In the genomic region with DNA sequence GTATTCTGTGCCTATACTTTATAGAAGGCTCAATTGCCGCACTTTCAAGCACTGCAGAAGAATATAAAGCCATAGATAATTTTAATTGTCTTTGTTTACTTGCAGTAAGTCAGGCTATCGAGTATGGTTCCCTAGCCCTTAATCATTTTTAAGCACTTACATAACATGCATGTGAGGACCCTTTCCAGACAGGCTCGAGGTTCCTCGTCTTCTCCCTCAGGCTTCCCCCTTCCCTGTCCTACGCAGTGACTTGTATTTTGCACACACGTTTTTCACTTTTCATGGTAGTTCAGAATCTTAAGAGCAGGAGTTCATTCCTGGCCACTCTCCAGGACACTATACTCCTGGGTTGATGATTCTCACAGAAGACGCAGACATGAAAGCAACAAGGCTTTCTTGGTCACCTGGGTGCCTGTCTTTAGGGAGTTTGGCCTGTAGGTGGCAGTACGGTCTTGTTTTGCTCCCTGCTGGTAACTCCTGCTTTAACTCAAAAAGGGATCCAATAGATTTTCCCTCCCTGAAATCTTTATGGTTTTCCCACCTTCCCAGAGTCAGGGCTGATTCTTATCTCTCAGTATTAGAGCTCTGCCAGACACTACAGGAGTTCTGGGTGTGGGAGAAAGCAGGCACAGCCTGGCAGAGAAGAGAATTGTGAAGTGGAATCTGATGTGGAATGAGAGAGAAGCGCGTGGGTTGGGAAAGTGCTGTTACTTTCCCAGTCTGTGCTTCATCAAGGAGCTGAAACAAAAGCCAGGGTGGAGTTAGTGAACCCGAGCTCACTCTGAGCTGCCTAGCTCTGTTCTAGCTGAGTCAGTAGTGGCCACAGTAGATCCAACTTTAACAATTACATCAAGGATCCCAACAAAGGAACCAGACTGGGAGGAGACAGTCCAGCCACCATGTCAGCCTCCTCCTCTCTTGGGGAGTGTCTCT, we compare ENCODE assay signal across 9 mouse cellular contexts.
DNase-seq lines count a peak whose midpoint lies in the region; ATAC-seq and TF ChIP-seq lines count a peak whose summit lies in the region.
"Had no signal": no experiment of that assay in that cellular context is flagged by ENCODE, and none has a peak within 500 bp of the region (broad histone marks: within the 10 kb centered on the region; RNA-seq: fewer than 3 reads in every experiment).

No protein-coding gene starts in this region.

- TF ChIP-seq POLR2A in MEL (IDR thresholded peaks at IDR 0.05; ENCODE audit: control insufficient read depth in 1 of 2, insufficient read depth in 1 of 2, low read depth in 1 of 2, low read length in 2 of 2, poor library complexity in 1 of 2): no peak

- no peaks in the 10 kb centered on the region for H3K27me3 ChIP-seq in MEL (ENCODE audit: control insufficient read depth in 1 of 2, insufficient read depth in 2 of 2, low read length in 2 of 2)
- H3K27me3 ChIP-seq in forebrain, embryonic 16.5 days (replicated peaks; ENCODE audit: control insufficient read depth, insufficient read depth, low read length): no peaks in the 10 kb centered on the region
- no peaks in the 10 kb centered on the region for H3K27me3 ChIP-seq in hindbrain, embryonic 14.5 days (ENCODE audit: control insufficient read depth, insufficient read depth, low read length)
- H3K27me3 ChIP-seq: megakaryocyte, embryonic 14.5 days had no signal

- 40% methylated on average over 11 of the region's 11 CpGs for WGBS in forebrain, embryonic 16.5 days
- WGBS in hindbrain, embryonic 14.5 days: 42% methylated on average over 11 of the region's 11 CpGs

- ATAC-seq in forebrain, embryonic 16.5 days: peak; percentile 88
- peak; percentile 76; the same call in 1 of the 2 replicates for ATAC-seq in hindbrain, embryonic 14.5 days (ENCODE audit: low FRiP score)
- ATAC-seq in inflammation-experienced regulatory T-cells, adult 6 months: no peak

- DNase-seq in MEL (ENCODE audit: low read depth, low spot score): peak; percentile 79
- peak; percentile 46 for DNase-seq in brain, embryonic 18.5 days (ENCODE audit: low read depth, low spot score)
- peak; percentile 89 for DNase-seq in hindbrain, embryonic 14.5 days (ENCODE audit: low spot score)
- DNase-seq in layer of hippocampus, postnatal 14 days (ENCODE audit: low spot score in 2 of 2): peak; percentile 63 to 70
- DNase-seq in lung, postnatal 25 days (ENCODE audit: low spot score): peak; percentile 11
- DNase-seq in right cerebral cortex, postnatal 14 days: peak; percentile 71

- H3K27ac ChIP-seq in MEL (ENCODE audit: control insufficient read depth, low read depth, low read length): no peak overlapping the region
- no peak overlapping the region for H3K27ac ChIP-seq in forebrain, embryonic 16.5 days (ENCODE audit: low read length)
- H3K27ac ChIP-seq in hindbrain, embryonic 14.5 days: no peak overlapping the region

- TF ChIP-seq EP300 in MEL (IDR thresholded peaks at IDR 0.05; ENCODE audit: low read depth in 1 of 2, low read length in 2 of 2): no peak

- H3K9ac ChIP-seq in MEL (ENCODE audit: control insufficient read depth, low read depth, low read length, poor library complexity, severe bottlenecking): no peak overlapping the region
- H3K9ac ChIP-seq in forebrain, embryonic 16.5 days (replicated peaks; ENCODE audit: low read depth, low read length): no peak overlapping the region; the same call in 1 of the 2 replicates
- no peak overlapping the region for H3K9ac ChIP-seq in hindbrain, embryonic 14.5 days

- H3K4me1 ChIP-seq in MEL (ENCODE audit: control insufficient read depth in 1 of 2, insufficient read depth in 2 of 2, low read length in 2 of 2): peaks cover 0 to 2% of the 10 kb centered on the region in 2 experiments; a peak in 1 of 4 replicates
- H3K4me1 ChIP-seq in forebrain, embryonic 16.5 days (replicated peaks; ENCODE audit: control insufficient read depth, insufficient read depth, low read length): peaks cover 6% of the 10 kb centered on the region; the same call in 1 of the 2 replicates
- peaks cover 6% of the 10 kb centered on the region; the same call in 1 of the 2 replicates for H3K4me1 ChIP-seq in hindbrain, embryonic 14.5 days (replicated peaks; ENCODE audit: control insufficient read depth, insufficient read depth, low read length)
- H3K4me1 ChIP-seq: megakaryocyte, embryonic 14.5 days had no signal

- peak overlapping the region; percentile 17; the same call in 1 of the 2 replicates for H3K4me2 ChIP-seq in forebrain, embryonic 16.5 days (ENCODE audit: low read length)
- H3K4me2 ChIP-seq in hindbrain, embryonic 14.5 days (replicated peaks): no peak overlapping the region; the same call in 1 of the 2 replicates

- peak; percentile 72 to 86 (median 84) for TF ChIP-seq CTCF in MEL (IDR thresholded peaks at IDR 0.05 in 2 of 3, conservative IDR thresholded peaks at IDR 0.05 in 1 of 3; ENCODE audit: control insufficient read depth in 1 of 3, insufficient read depth in 1 of 3, low read depth in 2 of 3, low read length in 3 of 3, poor library complexity in 1 of 3, severe bottlenecking in 1 of 3)

- H3K79me2 ChIP-seq in MEL (ENCODE audit: control insufficient read depth, insufficient read depth, low read length, poor library complexity): no peaks in the 10 kb centered on the region

- TF ChIP-seq RAD21 in MEL (IDR thresholded peaks at IDR 0.05; ENCODE audit: low read depth, low read length): peak; percentile 92

- no peaks in the 10 kb centered on the region for H3K36me3 ChIP-seq in MEL (ENCODE audit: control insufficient read depth in 1 of 2, insufficient read depth in 2 of 2, low read length in 2 of 2)
- no peaks in the 10 kb centered on the region for H3K36me3 ChIP-seq in forebrain, embryonic 16.5 days (ENCODE audit: control insufficient read depth, insufficient read depth)
- no peaks in the 10 kb centered on the region for H3K36me3 ChIP-seq in hindbrain, embryonic 14.5 days (replicated peaks; ENCODE audit: control insufficient read depth, insufficient read depth)

- no peaks in the 10 kb centered on the region for H3K9me3 ChIP-seq in MEL (replicated peaks; ENCODE audit: insufficient read depth, low read length)
- no peaks in the 10 kb centered on the region for H3K9me3 ChIP-seq in forebrain, embryonic 16.5 days (ENCODE audit: control insufficient read depth, low read length)
- no peaks in the 10 kb centered on the region for H3K9me3 ChIP-seq in hindbrain, embryonic 14.5 days (ENCODE audit: control insufficient read depth, low read length)
- H3K9me3 ChIP-seq: megakaryocyte, embryonic 14.5 days had no signal

- H3K4me3 ChIP-seq in MEL (ENCODE audit: control insufficient read depth in 1 of 2, insufficient read depth in 1 of 2, low read depth in 2 of 2, low read length in 2 of 2): no peak overlapping the region
- no peak overlapping the region for H3K4me3 ChIP-seq in forebrain, embryonic 16.5 days (replicated peaks; ENCODE audit: low read length)
- H3K4me3 ChIP-seq in hindbrain, embryonic 14.5 days (replicated peaks; ENCODE audit: low read length): no peak overlapping the region
- H3K4me3 ChIP-seq: megakaryocyte, embryonic 14.5 days had no signal

TF ChIP-seq in MEL, 35 proteins besides CTCF, POLR2A, EP300 and RAD21:
- TF ChIP-seq ZKSCAN1 (IDR thresholded peaks at IDR 0.05; ENCODE audit: low read depth, low read length): no peak
- peak; percentile 77 for TF ChIP-seq ZC3H11A (IDR thresholded peaks at IDR 0.05; ENCODE audit: low read depth, low read length)
- TF ChIP-seq SMC3 (IDR thresholded peaks at IDR 0.05; ENCODE audit: low read depth, low read length): peak; percentile 80
TF ChIP-seq in MEL: peak in this region for 2.

Comparison
In these comparisons a context has a peak if more than half of its experiments do, and no peak if none do; other contexts are left out.
1. DNase-seq: peak in every context shown above with its lines; median percentile 89 in hindbrain, embryonic 14.5 days; 79 in MEL; 71 in right cerebral cortex, postnatal 14 days; 66 in layer of hippocampus, postnatal 14 days; 46 in brain, embryonic 18.5 days; 11 in lung, postnatal 25 days.